Mouse (Mus musculus): ENCODE results near the gene Tmod4. TPM values are rescaled to one million over a fixed set of nuclear protein-coding genes. Genes with fewer than 3 reads are reported as not detected.

Tmod4 gene
- polyA plus RNA-seq, 1 experiment from 2014 or later, result 1.6 TPM

- Histone ChIP-seq H3K9ac (replicated peaks; ENCODE audit: low read length) (no peak overlapping the region), H3K4me1 (ENCODE audit: insufficient read depth, low read length) (peaks cover 18% of the 10 kb centered on the region), H3K36me3 (ENCODE audit: insufficient read depth, low read length) (peaks cover 12% of the 10 kb centered on the region; the same call in 1 of the 2 replicates), H3K4me3 (ENCODE audit: low read length) (no peak overlapping the region), H3K27ac (ENCODE audit: low read length) (no peak overlapping the region), H3K9me3 (ENCODE audit: low read length) (no peaks in the 10 kb centered on the region), H3K4me2 (replicated peaks; ENCODE audit: low read depth, low read length) (no peak overlapping the region), H3K27me3 (ENCODE audit: insufficient read depth, low read length) (peaks cover under 1% of the 10 kb centered on the region; the same call in 1 of the 2 replicates)
- ATAC-seq (ENCODE audit: low FRiP score, low TSS enrichment), result no peak
- 81% methylated on average over 5 of the region's 5 CpGs for WGBS
Measured at GRCm38 (mm10) chr3:95164840-95165239, 40.6 kb downstream of the Tmod4 start.

GRCm38 (mm10) chr3:95169996-95170395 is 45.7 kb downstream of the Tmod4 start:
- H3K9me3 ChIP-seq (ENCODE audit: low read length), result no peaks in the 10 kb centered on the region
- no peak overlapping the region for H3K27ac ChIP-seq (ENCODE audit: low read length)
- peaks cover 33% of the 10 kb centered on the region for H3K36me3 ChIP-seq (ENCODE audit: insufficient read depth, low read length)
- H3K9ac ChIP-seq (replicated peaks; ENCODE audit: low read length), result no peak overlapping the region
- peaks cover 25% of the 10 kb centered on the region for H3K27me3 ChIP-seq (ENCODE audit: insufficient read depth, low read length)
- 93% methylated on average over 10 of the region's 10 CpGs for WGBS
- peaks cover 13% of the 10 kb centered on the region; the same call in 1 of the 2 replicates for H3K4me1 ChIP-seq (ENCODE audit: insufficient read depth, low read length)
- no peak overlapping the region for H3K4me3 ChIP-seq (ENCODE audit: low read length)
- ATAC-seq (ENCODE audit: low FRiP score, low TSS enrichment), result no peak
- H3K4me2 ChIP-seq (replicated peaks; ENCODE audit: low read depth, low read length), result no peak overlapping the region

- no peak for ATAC-seq (ENCODE audit: low FRiP score, low TSS enrichment)
- Histone ChIP-seq H3K27ac (ENCODE audit: low read length) (no peak overlapping the region), H3K36me3 (ENCODE audit: insufficient read depth, low read length) (peaks cover 33% of the 10 kb centered on the region), H3K27me3 (ENCODE audit: insufficient read depth, low read length) (peaks cover 25% of the 10 kb centered on the region), H3K9me3 (ENCODE audit: low read length) (no peaks in the 10 kb centered on the region), H3K4me2 (replicated peaks; ENCODE audit: low read depth, low read length) (no peak overlapping the region), H3K4me3 (ENCODE audit: low read length) (no peak overlapping the region), H3K9ac (replicated peaks; ENCODE audit: low read length) (no peak overlapping the region), H3K4me1 (ENCODE audit: insufficient read depth, low read length) (peaks cover 13% of the 10 kb centered on the region; the same call in 1 of the 2 replicates)
- 67% methylated on average over 6 of the region's 6 CpGs for WGBS
Measured at GRCm38 (mm10) chr3:95171105-95171504, 46.8 kb downstream of the Tmod4 start.

GRCm38 (mm10) chr3:95172526-95173255 is 48.4 kb downstream of the Tmod4 start:
- Histone ChIP-seq H3K27me3 (ENCODE audit: insufficient read depth, low read length) (peaks cover 25% of the 10 kb centered on the region), H3K4me2 (replicated peaks; ENCODE audit: low read depth, low read length) (peak overlapping the region; percentile 76), H3K36me3 (ENCODE audit: insufficient read depth, low read length) (peaks cover 27% of the 10 kb centered on the region), H3K9ac (replicated peaks; ENCODE audit: low read length) (peak overlapping the region; percentile 64; the same call in 1 of the 2 replicates), H3K4me1 (ENCODE audit: insufficient read depth, low read length) (peaks cover 13% of the 10 kb centered on the region; the same call in 1 of the 2 replicates), H3K9me3 (ENCODE audit: low read length) (no peaks in the 10 kb centered on the region), H3K4me3 (ENCODE audit: low read length) (peak overlapping the region; percentile 50), H3K27ac (ENCODE audit: low read length) (no peak overlapping the region)
- WGBS, result 24% methylated on average over 70 of the region's 84 CpGs
- no peak for ATAC-seq (ENCODE audit: low FRiP score, low TSS enrichment)

GRCm38 (mm10) chr3:95173256-95173949 is 49.1 kb downstream of the Tmod4 start:
- Histone ChIP-seq H3K27ac (ENCODE audit: low read length) (no peak overlapping the region), H3K4me3 (ENCODE audit: low read length) (peak overlapping the region; percentile 50), H3K27me3 (ENCODE audit: insufficient read depth, low read length) (peaks cover 25% of the 10 kb centered on the region), H3K4me2 (replicated peaks; ENCODE audit: low read depth, low read length) (peak overlapping the region; percentile 76), H3K36me3 (ENCODE audit: insufficient read depth, low read length) (peaks cover 27% of the 10 kb centered on the region), H3K4me1 (ENCODE audit: insufficient read depth, low read length) (peaks cover 13% of the 10 kb centered on the region; the same call in 1 of the 2 replicates), H3K9me3 (ENCODE audit: low read length) (no peaks in the 10 kb centered on the region), H3K9ac (replicated peaks; ENCODE audit: low read length) (peak overlapping the region; percentile 64)
- 3% methylated on average over 58 of the region's 58 CpGs for WGBS
- peak; percentile 59 for ATAC-seq (ENCODE audit: low FRiP score, low TSS enrichment)

- no peak overlapping the region for H3K27ac ChIP-seq (ENCODE audit: low read length)
- peak overlapping the region; percentile 64 for H3K9ac ChIP-seq (replicated peaks; ENCODE audit: low read length)
- peaks cover 25% of the 10 kb centered on the region for H3K27me3 ChIP-seq (ENCODE audit: insufficient read depth, low read length)
- WGBS, result 3% methylated on average over 16 of the region's 16 CpGs
- peaks cover 13% of the 10 kb centered on the region; the same call in 1 of the 2 replicates for H3K4me1 ChIP-seq (ENCODE audit: insufficient read depth, low read length)
- ATAC-seq (ENCODE audit: low FRiP score, low TSS enrichment), result peak; percentile 73
- H3K4me2 ChIP-seq (replicated peaks; ENCODE audit: low read depth, low read length), result peak overlapping the region; percentile 76
- peaks cover 27% of the 10 kb centered on the region for H3K36me3 ChIP-seq (ENCODE audit: insufficient read depth, low read length)
- H3K4me3 ChIP-seq (ENCODE audit: low read length), result peak overlapping the region; percentile 50
- no peaks in the 10 kb centered on the region for H3K9me3 ChIP-seq (ENCODE audit: low read length)
Measured at GRCm38 (mm10) chr3:95174011-95174592, 49.8 kb downstream of the Tmod4 start.

GRCm38 (mm10) chr3:95176500-95176899 is 52.2 kb downstream of the Tmod4 start:
- Histone ChIP-seq H3K4me2 (replicated peaks; ENCODE audit: low read depth, low read length) (no peak overlapping the region), H3K9ac (replicated peaks; ENCODE audit: low read length) (no peak overlapping the region), H3K9me3 (ENCODE audit: low read length) (no peaks in the 10 kb centered on the region), H3K4me1 (ENCODE audit: insufficient read depth, low read length) (peaks cover 13% of the 10 kb centered on the region; the same call in 1 of the 2 replicates), H3K27me3 (ENCODE audit: insufficient read depth, low read length) (peaks cover 20% of the 10 kb centered on the region), H3K4me3 (ENCODE audit: low read length) (no peak overlapping the region), H3K27ac (ENCODE audit: low read length) (no peak overlapping the region), H3K36me3 (ENCODE audit: insufficient read depth, low read length) (0 out of 2 replicates have a peak, but pooled peaks cover 6% of the 10 kb centered on the region)
- no peak for ATAC-seq (ENCODE audit: low FRiP score, low TSS enrichment)
- 75% methylated on average over 3 of the region's 3 CpGs for WGBS

- Histone ChIP-seq H3K4me3 (ENCODE audit: low read length) (no peak overlapping the region), H3K27me3 (ENCODE audit: insufficient read depth, low read length) (peaks cover 9% of the 10 kb centered on the region), H3K36me3 (ENCODE audit: insufficient read depth, low read length) (no peaks in the 10 kb centered on the region), H3K4me2 (replicated peaks; ENCODE audit: low read depth, low read length) (no peak overlapping the region), H3K9me3 (ENCODE audit: low read length) (no peaks in the 10 kb centered on the region), H3K9ac (replicated peaks; ENCODE audit: low read length) (no peak overlapping the region), H3K27ac (ENCODE audit: low read length) (no peak overlapping the region), H3K4me1 (ENCODE audit: insufficient read depth, low read length) (peaks cover 13% of the 10 kb centered on the region; the same call in 1 of the 2 replicates)
- 49% methylated on average over 6 of the region's 6 CpGs for WGBS
- no peak for ATAC-seq (ENCODE audit: low FRiP score, low TSS enrichment)
Measured at GRCm38 (mm10) chr3:95177583-95177982, 53.3 kb downstream of the Tmod4 start.

Data from kidney, embryonic 16.5 days (tissue).